Mouse (Mus musculus) bone marrow, adult 2 months (tissue): ENCODE data around the gene Bricd5.

Source experiments
- CTCF ChIP-seq: fragments of 200-500 bp; IDR thresholded peaks from 2 replicates; pipeline ENCODE4 v1.5.1; 2011; ENCODE audit warnings: low read length, control low read depth; ENCODE audit not compliant: control insufficient read depth, insufficient read depth
- POLR2A ChIP-seq: fragments of 200-500 bp; IDR thresholded peaks from 2 replicates; pipeline ENCODE4 v1.6.1; 2011; ENCODE audit warnings: low read depth, mild to moderate bottlenecking, control low read depth, low read length, borderline replicate concordance; ENCODE audit not compliant: control insufficient read depth

- TF ChIP-seq CTCF (no peak), POLR2A (no peak)
These were observed 9.8 kb downstream of the Bricd5 start for GRCm38 (mm10) chr17:24483495-24483894.
